Mouse (Mus musculus) midbrain, postnatal 0 days (tissue): Measurements from ENCODE around the gene Cacfd1. TPM values are rescaled to one million over a fixed set of nuclear protein-coding genes. Genes with fewer than 3 reads are reported as not detected.

Experiments used
- ATAC-seq: fragments of 200-750 bp; cut with Nextera tagmentation; 2 replicates; pipeline ENCODE4 v1.8.0; 2017; ENCODE audit warnings: moderate number of reproducible peaks, mild to moderate bottlenecking, moderate TSS enrichment, moderate library complexity; ENCODE audit not compliant: low FRiP score
- DNase-seq: peaks from one replicate; pipeline ENCODE4 v3.0.0-alpha.2; 2015; ENCODE audit warnings: low spot score
- H3K27ac ChIP-seq: fragments of 300-500 bp; sonication (generic); 2 replicates; pipeline ENCODE4 v1.5.1; 2014; ENCODE audit warnings: low read depth, mild to moderate bottlenecking, low read length, mixed read lengths
- H3K27me3 ChIP-seq: fragments of 300-500 bp; sonication (generic); 2 replicates; pipeline ENCODE4 v1.6.1; 2014; ENCODE audit warnings: low read length, control low read depth, mixed read lengths; ENCODE audit not compliant: insufficient read depth
- H3K36me3 ChIP-seq: fragments of 300-500 bp; sonication (generic); 2 replicates; pipeline ENCODE4 v1.6.1; 2014; ENCODE audit warnings: low read length, control low read depth, mixed read lengths; ENCODE audit not compliant: insufficient read depth
- H3K4me1 ChIP-seq: fragments of 300-500 bp; sonication (generic); 2 replicates; pipeline ENCODE4 v1.6.1; 2014; ENCODE audit warnings: mild to moderate bottlenecking, control low read depth, antibody characterized with exemption, low read length, mixed read lengths; ENCODE audit not compliant: insufficient read depth
- H3K4me2 ChIP-seq: fragments of 300-500 bp; sonication (generic); 2 replicates; pipeline ENCODE4 v1.6.1; 2014; ENCODE audit warnings: low read depth, mild to moderate bottlenecking, low read length, mixed read lengths; ENCODE audit not compliant: poor library complexity, severe bottlenecking
- H3K4me3 ChIP-seq: fragments of 300-500 bp; sonication (generic); 2 replicates; pipeline ENCODE4 v1.5.1; 2014; ENCODE audit warnings: low read depth, mild to moderate bottlenecking, low read length, moderate library complexity
- H3K9ac ChIP-seq: fragments of 300-500 bp; sonication (generic); replicated peaks from 2 replicates; pipeline ENCODE4 v1.6.1; 2014; ENCODE audit warnings: mild to moderate bottlenecking, low read length, moderate library complexity, mixed read lengths; ENCODE audit not compliant: poor library complexity, severe bottlenecking
- H3K9me3 ChIP-seq: fragments of 300-500 bp; sonication (generic); 2 replicates; pipeline ENCODE4 v1.6.1; 2016; ENCODE audit warnings: low read length, control low read depth
- CTCF ChIP-seq: IDR thresholded peaks from 2 replicates; pipeline ENCODE4 v1.5.1; 2016; ENCODE audit warnings: antibody characterized with exemption, mild to moderate bottlenecking
- WGBS: fragments of 180-500 bp; shearing (Covaris S2); extraction: QIAGEN DNeasy Blood & Tissue Kit; methylation state at CpG from one replicate; pipeline ENCODE4 v1.1.7; 2014; 5-methylcytosine and 5-hydroxymethylcytosine counted together
- polyA plus RNA-seq: library from polyadenylated mRNA; unstranded; fragments of >200 nt; fragmentation: Nextera tagmentation; extraction: Ambion mirVana; gene quantifications from 2 replicates; pipeline ENCODE4 v1.2.1, GENCODE M21; 2015
- total RNA-seq: library from RNA; depleted of rRNA; stranded (reverse); fragments of >200 nt; gene quantifications from 2 replicates; pipeline ENCODE4 v1.2.3, GENCODE M21; 2014

Cacfd1 gene
- total and polyA plus RNA-seq, 2 experiments from 2014 or later, result 63.0 to 97.1 TPM

- Histone ChIP-seq H3K4me3 (no peak overlapping the region), H3K4me2 (no peak overlapping the region), H3K9me3 (no peaks in the 10 kb centered on the region), H3K9ac (no peak overlapping the region), H3K36me3 (no peaks in the 10 kb centered on the region), H3K27ac (no peak overlapping the region), H3K27me3 (no peaks in the 10 kb centered on the region), H3K4me1 (no peaks in the 10 kb centered on the region)
- WGBS, result 77% methylated on average over 1 of the region's 1 CpGs
- peak; percentile 30 for TF ChIP-seq CTCF
- no peak for ATAC-seq
- DNase-seq, result no peak
Observed at GRCm38 (mm10) chr2:26997498-26997897, 12.2 kb upstream of the Cacfd1 start.

DNA sequence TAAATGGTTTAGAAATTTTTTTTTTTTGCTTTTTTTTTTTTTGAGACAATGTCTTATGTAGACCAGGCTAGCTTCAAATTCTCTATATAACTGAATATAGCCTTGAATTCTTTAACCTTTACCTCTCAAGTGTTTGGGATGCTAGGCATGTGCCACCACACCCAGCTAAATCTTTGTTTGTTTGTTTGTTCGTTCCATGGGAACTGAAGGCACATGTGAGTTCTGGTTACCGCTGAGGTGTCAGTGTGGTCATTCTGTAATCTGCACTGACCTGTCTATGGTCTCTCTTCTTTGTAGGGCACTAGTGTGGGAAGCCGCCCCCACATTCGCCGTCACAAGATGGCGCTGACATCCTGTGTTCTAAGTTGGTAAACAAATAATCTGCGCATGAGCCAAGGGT lies 11.7 kb upstream of the Cacfd1 start:
- 94% methylated on average over 6 of the region's 7 CpGs for WGBS
- no peak for ATAC-seq
- no peak overlapping the region for H3K4me3 ChIP-seq
- no peak for TF ChIP-seq CTCF
- no peaks in the 10 kb centered on the region for H3K4me1 ChIP-seq
- no peaks in the 10 kb centered on the region for H3K27me3 ChIP-seq
- no peak overlapping the region for H3K9ac ChIP-seq
- H3K27ac ChIP-seq, result no peak overlapping the region
- DNase-seq, result no peak
- no peak overlapping the region for H3K4me2 ChIP-seq
- H3K36me3 ChIP-seq, result no peaks in the 10 kb centered on the region
- no peaks in the 10 kb centered on the region for H3K9me3 ChIP-seq

DNA sequence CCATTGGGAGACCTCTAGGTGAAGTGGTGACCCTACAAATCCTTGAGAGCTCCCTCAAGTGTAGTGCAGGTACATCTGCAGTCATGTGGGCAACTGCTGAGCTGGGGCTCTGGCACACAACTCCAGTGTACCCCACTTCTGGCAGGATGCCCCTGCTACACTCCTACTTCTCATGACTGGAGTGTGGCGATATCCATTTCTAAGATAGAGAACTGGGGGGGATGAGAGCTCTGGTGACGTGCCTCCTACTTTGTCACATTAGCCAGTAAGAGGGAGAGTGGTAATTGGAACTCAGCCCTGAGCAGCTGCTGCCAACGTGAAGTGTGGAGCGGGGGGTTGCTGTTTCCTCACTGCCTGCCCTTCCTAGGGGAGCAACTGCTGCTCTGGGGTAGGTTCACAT lies 3.5 kb upstream of the Cacfd1 start:
- H3K4me2 ChIP-seq, result no peak overlapping the region
- no peaks in the 10 kb centered on the region for H3K9me3 ChIP-seq
- no peak overlapping the region for H3K4me3 ChIP-seq
- no peak for DNase-seq
- peaks cover 16% of the 10 kb centered on the region; the same call in 1 of the 2 replicates for H3K4me1 ChIP-seq
- whole genome bisulfite sequencing, result 69% methylated on average over 4 of the region's 4 CpGs
- no peak overlapping the region for H3K9ac ChIP-seq
- TF ChIP-seq CTCF, result no peak
- H3K27me3 ChIP-seq, result no peaks in the 10 kb centered on the region
- H3K36me3 ChIP-seq, result no peaks in the 10 kb centered on the region
- no peak overlapping the region for H3K27ac ChIP-seq
- ATAC-seq, result no peak

GRCm38 (mm10) chr2:27007701-27008100 lies 2.0 kb upstream of the Cacfd1 start:
- no peak for ATAC-seq
- H3K4me2 ChIP-seq, result no peak overlapping the region
- no peaks in the 10 kb centered on the region for H3K27me3 ChIP-seq

DNA sequence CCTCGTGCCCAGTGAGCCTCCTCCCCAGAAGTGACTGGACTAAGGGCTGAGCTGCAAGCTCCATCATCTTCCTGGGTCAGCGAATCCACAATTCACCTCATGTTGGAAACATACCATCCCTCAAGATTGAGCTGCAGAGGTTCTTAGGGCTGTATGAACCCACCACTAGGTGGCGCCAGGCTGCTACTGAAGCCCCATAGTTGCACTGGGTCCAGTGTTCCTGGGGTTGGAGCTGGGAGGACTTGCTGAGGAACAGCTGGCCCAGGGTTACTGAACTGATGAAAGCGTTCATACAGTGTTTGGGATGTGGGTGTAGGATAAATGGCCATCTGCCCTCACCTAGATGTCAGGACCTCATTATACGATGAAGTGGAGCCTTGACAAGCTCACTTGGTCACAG lies 8.1 kb downstream of the Cacfd1 start:
- Histone ChIP-seq H3K4me1 (no peaks in the 10 kb centered on the region), H3K27ac (no peak overlapping the region), H3K27me3 (no peaks in the 10 kb centered on the region), H3K36me3 (peaks cover 47% of the 10 kb centered on the region), H3K9me3 (no peaks in the 10 kb centered on the region), H3K9ac (no peak overlapping the region), H3K4me2 (no peak overlapping the region), H3K4me3 (no peak overlapping the region)
- peak; percentile 74 for DNase-seq
- ATAC-seq, result no peak
- peak; percentile 88 for TF ChIP-seq CTCF
- 52% methylated on average over 5 of the region's 5 CpGs for WGBS

More at GRCm38 (mm10) chr2:27007701-27008100, 2.0 kb upstream of the Cacfd1 start:
- Histone ChIP-seq H3K9me3 (no peaks in the 10 kb centered on the region), H3K4me1 (peaks cover 16% of the 10 kb centered on the region; the same call in 1 of the 2 replicates), H3K36me3 (no peaks in the 10 kb centered on the region), H3K4me3 (no peak overlapping the region), H3K27ac (no peak overlapping the region), H3K9ac (no peak overlapping the region)
- TF ChIP-seq CTCF, result no peak
- no peak for DNase-seq
- WGBS, result 74% methylated on average over 7 of the region's 7 CpGs

DNA sequence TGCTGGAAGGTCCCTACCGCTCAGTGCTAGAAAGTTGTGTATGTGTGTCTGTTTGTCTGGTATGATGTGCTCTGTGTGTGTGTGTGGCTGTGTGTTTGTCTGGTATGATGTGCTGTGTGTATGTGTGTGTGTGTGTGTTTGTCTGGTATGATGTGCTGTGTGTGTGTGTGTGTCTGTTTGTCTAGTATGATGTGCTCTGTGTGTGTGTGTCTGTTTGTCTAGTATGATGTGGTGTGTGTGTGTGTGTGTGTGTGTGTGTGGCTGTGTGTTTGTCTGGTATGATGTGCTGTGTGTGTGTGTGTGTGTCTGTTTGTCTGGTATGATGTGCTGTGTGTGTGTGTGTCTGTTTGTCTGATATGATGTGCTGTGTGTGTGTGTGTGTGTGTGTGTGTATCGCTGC lies 9.8 kb downstream of the Cacfd1 start:
- Histone ChIP-seq H3K4me1 (no peaks in the 10 kb centered on the region), H3K27ac (no peak overlapping the region), H3K4me3 (no peak overlapping the region), H3K36me3 (peaks cover 39% of the 10 kb centered on the region), H3K9me3 (no peaks in the 10 kb centered on the region), H3K9ac (no peak overlapping the region), H3K27me3 (no peaks in the 10 kb centered on the region), H3K4me2 (no peak overlapping the region)
- ATAC-seq (no peak), DNase-seq (no peak)
- 83% methylated on average over 2 of the region's 2 CpGs for WGBS
- no peak for TF ChIP-seq CTCF
